9 mouse cellular contexts compared by ENCODE assay signal in the genomic region with DNA sequence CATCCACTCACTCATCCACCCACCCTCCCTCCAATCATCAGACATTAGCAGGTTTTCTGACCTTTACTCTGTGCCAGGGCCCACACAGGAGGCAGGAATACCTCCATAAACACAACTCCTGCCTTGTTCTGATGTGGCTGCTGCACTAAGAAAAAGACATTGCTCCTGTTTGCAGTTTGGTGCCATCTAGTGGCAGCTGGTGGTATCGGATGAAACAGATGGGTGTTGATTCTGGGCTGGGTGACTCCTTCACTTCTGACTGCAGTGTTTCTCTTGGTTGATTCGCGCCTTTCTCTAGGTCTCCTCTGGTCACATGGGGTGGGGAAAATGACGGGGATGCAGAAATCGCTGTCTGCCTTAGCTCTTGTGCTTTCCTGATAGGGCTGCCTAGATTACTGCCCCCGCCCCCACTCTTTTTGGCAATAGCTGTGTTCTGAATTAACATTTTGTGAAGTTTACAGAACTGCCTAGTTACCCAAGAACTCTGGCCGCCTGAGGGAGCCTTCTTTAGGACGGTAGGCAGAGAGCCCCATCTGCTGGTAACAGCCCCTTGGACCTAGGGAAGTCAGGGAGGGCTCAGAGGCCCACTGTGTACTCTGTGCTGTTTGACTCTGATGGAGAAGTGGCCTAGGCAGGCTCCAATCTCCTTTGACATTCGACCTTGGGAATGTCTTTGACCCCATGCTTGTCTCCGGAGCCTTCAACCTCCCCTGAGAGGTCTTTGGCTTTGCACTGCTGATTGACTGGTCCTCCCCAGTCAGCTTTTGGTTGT. TPM values are rescaled to one million over a fixed set of nuclear protein-coding genes. Genes with fewer than 3 reads are reported as not detected.
DNase-seq lines count a peak whose midpoint lies in the region; TF ChIP-seq lines count a peak whose summit lies in the region.
"Had no signal": no experiment of that assay in that cellular context is flagged by ENCODE, and none has a peak within 500 bp of the region (broad histone marks: within the 10 kb centered on the region; RNA-seq: fewer than 3 reads in every experiment).

No protein-coding gene starts in this region.

- peaks cover 16% of the 10 kb centered on the region for H3K27me3 ChIP-seq in E14TG2a.4 (ENCODE audit: insufficient read depth, low read length)

- peak; percentile 65 to 69 for DNase-seq in adrenal gland, adult 18-20 months (ENCODE audit: low spot score in 2 of 2)
- peak; percentile 78 for DNase-seq in embryo, embryonic 9.5 days (ENCODE audit: extremely low spot score)
- DNase-seq in heart, postnatal 10 days: peak; percentile 74 to 84
- DNase-seq in layer of hippocampus, adult 8-10 months (ENCODE audit: low spot score in 2 of 2): peak; percentile 43 to 86
- DNase-seq in lung, postnatal 25 days (ENCODE audit: low spot score): peak; percentile 39
- DNase-seq in right cerebral cortex, adult 18-20 months: peak; percentile 55
- DNase-seq in yolk sac, embryonic 10.5 days (ENCODE audit: low spot score): peak; percentile 46

- H3K36me3 ChIP-seq in E14TG2a.4 (ENCODE audit: insufficient read depth, low read length): no peaks in the 10 kb centered on the region
- H3K36me3 ChIP-seq: limb, embryonic 12.5 days had no signal

- peaks cover 8% of the 10 kb centered on the region for H3K4me1 ChIP-seq in E14TG2a.4 (replicated peaks; ENCODE audit: low read depth, low read length)
- H3K4me1 ChIP-seq: limb, embryonic 12.5 days had no signal

- no peaks in the 10 kb centered on the region for H3K9me3 ChIP-seq in E14TG2a.4 (ENCODE audit: low read length)
- H3K9me3 ChIP-seq: limb, embryonic 12.5 days had no signal

- H3K4me3 ChIP-seq in E14TG2a.4 (replicated peaks; ENCODE audit: low read length): peak overlapping the region; percentile 43; the same call in 1 of the 2 replicates
- H3K4me3 ChIP-seq: limb, embryonic 12.5 days had no signal

- peak; percentile 88 for TF ChIP-seq CTCF in E14TG2a.4 (conservative IDR thresholded peaks at IDR 0.05; ENCODE audit: low read length)

- intact Hi-C loops in heart, postnatal 10 days (cut with DNase I): loop anchor here (1.0 kb wide), 1 partner anchor 56 kb away; no protein-coding TSS in a partner anchor

RNA-seq across cellular contexts. Expression of a gene that starts 12.0 kb away (rescaled TPM):
- total RNA-seq in adrenal gland, adult 18-20 months (2021): 1 to 10 TPM; 1.2 to 1.9 TPM
- not detected for total RNA-seq in heart, postnatal 10 days (2021)
- under 1 TPM in 3 of 4 experiments, not detected in 1; 0.21 to 0.54 (median 0.25) TPM for total RNA-seq in layer of hippocampus, adult 8-10 months (2022)

Comparison
In these comparisons a context has a peak if more than half of its experiments do, and no peak if none do; other contexts are left out.
1. Peak in every context shown above with its lines: DNase-seq and H3K4me3 ChIP-seq.